Mouse (Mus musculus) left cerebral cortex, postnatal 25 days (tissue): ENCODE data around the gene Rab3c. TPM values are rescaled to one million over a fixed set of nuclear protein-coding genes. Genes with fewer than 3 reads are reported as not detected.

Experiments used
- DNase-seq, 2 experiments: peaks; one replicate each; pipeline ENCODE4 v3.0.0; 2022; ENCODE audit warnings: low spot score in 2 of 2, mixed read lengths in 1 of 2
- intact Hi-C: fragments of 180-260 bp; cut with DNase I; formaldehyde crosslinking; loops from one replicate; pipeline ENCODE4 v1.15.1; 2025
- total RNA-seq, 2 experiments: library from RNA; stranded (reverse); gene quantifications; 2 replicates each; pipeline ENCODE4 v1.2.3; 2021

Rab3c gene
- 100 to 1,000 TPM; 190 to 198 TPM for total RNA-seq

DNA sequence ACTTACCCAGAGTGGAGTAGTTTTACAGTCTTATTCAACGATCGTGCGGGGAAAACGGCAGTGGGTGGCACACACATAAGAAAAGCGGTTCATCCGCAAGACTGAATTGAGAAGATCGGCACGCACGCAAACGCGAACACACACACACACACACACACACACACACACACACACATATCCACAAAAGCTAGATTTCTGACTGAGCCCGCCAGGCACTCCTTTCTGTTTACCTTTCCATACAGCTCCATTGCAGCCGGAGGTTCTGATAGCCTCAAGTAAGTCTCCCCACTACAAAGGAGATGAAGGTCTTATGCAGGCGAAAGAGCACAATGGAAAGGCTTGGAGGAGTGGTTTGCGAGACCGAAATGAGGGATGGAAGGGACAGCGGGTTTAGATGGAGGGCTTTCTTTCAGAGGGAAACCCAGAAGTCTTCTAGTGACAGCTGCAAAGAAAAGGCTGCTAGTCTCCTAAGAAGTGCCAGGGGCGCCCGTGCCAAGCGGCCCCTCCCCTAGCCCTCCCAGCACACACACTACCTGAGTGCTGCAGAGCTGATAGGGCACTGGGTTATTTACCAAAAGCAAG is at the start of gene Rab3c:
Gene Rab3c (minus strand): TSS at position 434 of the 582 bp plus-strand sequence.
- intact Hi-C loops, result loop anchor here (5.0 kb wide), 1 partner anchor 87 kb away; no protein-coding TSS in a partner anchor
- peak in 1 of 2 experiments; percentile 11 for DNase-seq

DNA sequence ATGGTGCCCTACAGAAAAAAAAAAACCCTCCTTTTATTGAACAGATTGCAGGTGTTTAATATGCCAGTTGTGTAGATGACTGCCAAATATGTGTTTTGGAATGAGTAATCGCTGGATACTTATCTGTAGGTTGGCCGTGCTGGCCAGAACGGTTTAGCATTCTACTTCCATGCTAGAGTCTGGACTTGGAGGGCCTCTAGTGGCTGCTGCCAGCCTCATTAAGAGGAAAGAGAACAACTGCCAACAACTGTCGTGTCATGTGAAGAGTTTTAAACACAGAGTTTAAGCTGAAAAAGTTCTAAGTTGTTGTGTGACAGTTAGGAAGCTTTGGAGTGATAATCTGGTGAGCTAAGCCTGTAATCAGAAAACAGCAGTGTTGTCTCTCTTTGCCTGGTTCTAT is 38.0 kb upstream of the Rab3c start:
- DNase-seq, result peak; percentile 9 to 49
- intact Hi-C loops, result loop anchor here (2.0 kb wide), 1 partner anchor 256 kb away; no protein-coding TSS in a partner anchor

DNA sequence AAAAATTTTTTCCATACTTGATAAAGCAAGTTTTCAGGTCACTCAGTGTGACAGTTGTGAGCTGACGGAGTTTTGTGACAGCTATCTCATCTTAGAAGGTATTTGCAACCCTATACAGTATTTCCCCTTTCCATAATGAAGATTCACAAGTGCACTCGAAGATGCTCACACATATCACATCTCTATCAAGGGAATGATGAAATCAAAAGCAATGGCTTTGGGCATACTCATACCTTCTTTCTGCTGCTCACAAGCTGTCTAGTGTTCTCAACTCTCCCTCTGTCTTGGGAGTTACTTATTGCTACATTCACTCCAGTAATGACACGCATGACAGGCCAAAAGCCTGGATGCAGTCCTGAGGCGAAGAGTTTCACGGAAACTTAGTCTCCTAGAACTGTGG is 26.4 kb upstream of the Rab3c start:
- DNase-seq, result no peak
- intact Hi-C loops, result no loop called here

DNA sequence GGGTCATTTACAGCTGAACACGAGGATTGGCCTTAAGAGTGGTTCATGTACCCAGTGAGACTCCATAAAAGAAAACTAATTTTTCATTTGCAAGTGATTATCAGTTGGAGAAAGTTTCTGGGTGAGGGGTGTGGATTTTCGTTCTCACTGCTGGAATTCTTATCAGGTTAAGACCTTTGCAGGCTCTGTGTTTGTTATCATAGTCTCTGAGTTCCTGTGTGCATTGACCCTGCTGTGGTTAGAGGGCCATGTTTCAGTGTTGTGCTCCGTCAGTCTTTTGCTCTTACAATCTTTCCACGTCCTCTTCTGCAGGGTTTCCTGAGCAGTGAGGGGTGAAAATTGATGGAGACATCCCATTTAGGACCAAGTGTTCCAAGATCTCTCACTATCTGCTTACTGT is 16.3 kb upstream of the Rab3c start:
- intact Hi-C loops, result no loop called here
- DNase-seq, result no peak

DNA sequence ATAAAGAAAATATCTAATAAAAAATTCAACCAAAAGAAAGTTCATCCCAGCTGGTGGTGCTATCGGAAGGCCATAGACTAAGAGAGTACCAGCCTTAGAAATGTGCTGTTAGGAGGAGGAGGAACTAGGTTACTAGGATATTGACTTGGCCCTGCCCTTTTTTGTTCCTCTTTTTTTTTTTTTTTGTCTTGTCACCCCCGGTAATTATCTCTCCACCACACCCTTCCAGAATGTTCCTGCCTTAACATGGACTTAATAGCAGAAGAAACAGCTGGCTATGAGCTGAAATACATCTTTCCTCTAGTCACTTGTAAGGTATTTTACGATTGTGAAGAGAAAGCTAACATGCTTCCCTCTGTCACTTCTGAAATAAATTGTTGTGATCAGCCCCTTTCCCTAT is 7.7 kb upstream of the Rab3c start:
- DNase-seq, result no peak
- intact Hi-C loops, result no loop called here

DNA sequence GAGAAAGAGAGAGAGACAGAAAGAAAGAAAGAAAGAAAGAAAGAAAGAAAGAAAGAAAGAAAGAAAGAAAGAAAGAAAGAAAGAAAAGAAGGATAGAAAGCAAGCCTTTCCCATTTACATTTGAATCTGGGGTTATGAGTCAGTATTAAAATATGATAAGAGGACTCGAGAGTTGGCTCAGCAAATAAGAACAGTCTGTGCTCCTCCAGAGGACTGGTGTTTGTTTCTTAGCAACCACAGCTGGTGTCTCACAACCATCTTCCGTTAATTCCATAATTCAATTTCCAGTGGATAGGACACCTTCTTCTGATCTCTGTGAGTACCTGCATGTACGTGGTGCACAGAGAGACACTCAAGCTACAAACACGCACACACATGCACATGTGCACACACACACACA is 3.0 kb upstream of the Rab3c start:
- DNase-seq, result no peak
- intact Hi-C loops, result loop anchor here (5.0 kb wide), 1 partner anchor 84 kb away; no protein-coding TSS in a partner anchor

DNA sequence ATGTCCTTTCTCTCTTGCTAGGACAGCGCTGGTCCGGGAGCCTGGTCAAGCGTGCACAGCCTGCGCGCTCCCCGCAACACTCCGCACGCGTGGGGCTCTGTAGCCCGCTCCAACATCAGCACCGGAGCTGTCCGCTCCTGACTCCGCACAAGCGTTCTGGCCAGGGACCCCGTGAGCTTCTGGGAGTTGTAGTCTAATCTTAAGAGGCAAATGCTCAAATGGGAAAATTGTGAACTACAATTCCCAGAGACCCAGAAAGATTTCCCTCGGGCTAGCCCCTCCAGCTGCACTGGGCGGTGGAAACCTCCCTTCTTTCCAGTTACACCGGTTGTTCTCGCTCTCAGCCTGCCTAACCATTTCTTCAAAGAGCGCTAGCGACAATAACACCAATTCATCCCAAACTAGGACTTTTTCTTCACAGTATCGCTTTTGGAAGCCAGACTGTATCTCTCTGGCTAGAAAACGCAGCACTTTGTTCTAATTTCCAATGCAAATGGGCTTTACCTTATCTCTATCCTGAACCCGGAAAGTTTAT is 701 bp downstream of the Rab3c start:
- intact Hi-C loops, result loop anchor here (5.0 kb wide), 1 partner anchor 87 kb away; no protein-coding TSS in a partner anchor
- DNase-seq, result peak; percentile 84 to 96

DNA sequence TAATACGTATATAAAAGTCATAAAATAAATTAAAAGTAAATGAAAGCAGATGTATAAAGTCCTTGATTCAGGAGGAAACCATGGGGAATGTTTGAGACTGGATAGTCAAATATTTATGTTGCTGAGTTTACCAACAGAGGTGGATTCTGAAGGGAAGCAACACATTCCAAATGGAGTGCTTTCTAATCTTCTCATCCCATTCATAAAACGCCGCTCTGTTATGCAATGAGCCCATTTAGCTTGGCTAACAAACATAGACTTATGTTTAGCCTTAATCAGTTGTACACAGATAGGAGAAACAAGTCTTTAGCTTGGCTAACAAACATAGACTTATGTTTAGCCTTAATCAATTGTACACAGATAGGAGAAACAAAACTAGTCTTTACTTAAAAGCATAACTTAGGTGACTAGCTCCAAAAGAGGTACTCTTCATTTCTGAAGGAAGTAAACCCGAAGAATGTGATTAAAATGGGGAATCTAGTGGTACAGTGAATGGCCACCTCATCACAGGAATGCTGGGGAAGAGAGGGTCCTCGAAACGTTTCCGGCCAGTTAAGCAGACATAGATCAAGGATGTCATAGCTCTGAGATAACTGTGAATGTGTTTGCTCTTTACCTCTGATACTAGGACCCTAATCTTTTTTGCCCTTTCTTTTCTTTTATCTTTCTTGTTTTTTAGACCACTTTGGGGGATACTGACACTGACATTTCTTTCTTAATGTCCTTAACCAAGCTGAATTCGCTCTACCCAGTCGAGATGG is 1.6 kb downstream of the Rab3c start:
- intact Hi-C loops, result no loop called here
- peak in 1 of 2 experiments; percentile 17 for DNase-seq

DNA sequence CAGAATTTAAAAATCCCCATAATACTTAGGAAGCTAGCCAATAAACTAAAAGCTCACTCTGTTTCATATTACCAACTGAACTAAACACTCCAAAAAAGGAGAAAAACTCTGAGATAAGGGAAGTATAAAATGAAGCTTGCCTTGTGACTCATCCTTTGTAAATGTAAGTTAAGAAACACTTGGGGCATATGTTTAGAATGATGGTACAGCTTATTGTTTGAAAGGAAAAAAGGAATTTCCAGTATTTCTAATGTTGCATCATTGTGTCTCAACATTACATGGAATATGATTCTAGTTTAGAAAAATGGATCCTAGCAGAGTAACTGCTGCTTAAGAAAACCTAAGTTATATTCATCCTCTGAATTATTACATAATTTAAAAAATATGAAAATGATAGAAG is 3.1 kb downstream of the Rab3c start:
- intact Hi-C loops, result no loop called here
- DNase-seq, result no peak

DNA sequence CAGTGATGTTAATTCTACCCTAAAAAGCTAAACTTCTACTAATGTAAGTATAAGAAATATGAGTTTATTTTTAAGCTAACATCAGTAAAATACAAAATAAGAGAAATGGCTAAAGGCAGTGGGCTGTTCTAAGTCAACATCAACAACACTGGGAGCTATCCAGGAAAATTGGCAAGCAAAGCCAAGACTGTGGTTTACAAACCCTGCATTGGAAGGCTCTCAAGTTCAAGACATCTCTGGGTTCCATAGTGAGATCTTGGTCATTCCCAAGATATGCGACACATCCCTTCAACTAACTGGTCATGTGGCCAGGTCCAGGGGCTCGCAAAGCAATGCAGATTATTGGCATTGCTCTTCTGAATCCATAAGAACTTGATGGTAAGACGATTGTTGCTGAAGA is 5.3 kb downstream of the Rab3c start:
- intact Hi-C loops, result no loop called here
- no peak for DNase-seq

DNA sequence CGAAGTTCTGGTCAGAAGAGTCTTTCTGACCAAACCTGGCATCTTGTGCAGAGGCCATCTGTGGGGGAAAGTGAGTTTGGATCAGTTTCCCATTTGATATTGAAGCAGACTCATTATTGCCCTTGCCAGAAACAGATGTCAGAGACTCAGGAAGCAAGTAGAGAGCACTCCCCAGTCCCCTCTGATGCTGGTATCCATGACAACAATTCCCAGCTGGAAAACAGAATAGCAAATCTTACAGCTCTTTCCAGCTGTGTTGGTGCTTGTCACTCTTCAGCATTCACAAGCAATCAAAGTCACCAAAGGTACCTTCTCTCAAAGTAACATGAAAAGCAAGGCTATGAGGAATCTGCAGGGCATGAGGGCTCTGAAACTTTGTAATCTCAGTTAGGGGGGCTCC is 20.1 kb downstream of the Rab3c start:
- no peak for DNase-seq
- intact Hi-C loops, result no loop called here

DNA sequence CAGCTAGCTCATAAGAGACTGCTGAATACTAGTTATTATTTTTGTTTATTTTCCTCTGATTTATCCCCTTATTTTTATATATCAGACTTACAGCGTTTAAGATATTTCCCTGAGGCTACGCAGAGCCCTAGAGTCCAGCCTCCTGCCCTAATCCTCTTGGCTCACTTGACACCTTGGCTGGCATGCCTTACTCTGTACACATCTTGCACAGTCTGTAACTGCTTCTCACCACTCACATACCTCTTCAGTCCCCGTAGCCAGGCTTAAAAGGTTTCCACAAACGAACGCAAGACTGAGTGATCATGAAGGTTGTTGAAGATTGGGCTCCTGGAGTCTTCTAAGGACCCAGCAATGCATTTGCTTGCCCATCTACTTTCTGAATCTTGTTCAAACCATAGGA is 29.3 kb downstream of the Rab3c start:
- DNase-seq, result no peak
- intact Hi-C loops, result no loop called here

DNA sequence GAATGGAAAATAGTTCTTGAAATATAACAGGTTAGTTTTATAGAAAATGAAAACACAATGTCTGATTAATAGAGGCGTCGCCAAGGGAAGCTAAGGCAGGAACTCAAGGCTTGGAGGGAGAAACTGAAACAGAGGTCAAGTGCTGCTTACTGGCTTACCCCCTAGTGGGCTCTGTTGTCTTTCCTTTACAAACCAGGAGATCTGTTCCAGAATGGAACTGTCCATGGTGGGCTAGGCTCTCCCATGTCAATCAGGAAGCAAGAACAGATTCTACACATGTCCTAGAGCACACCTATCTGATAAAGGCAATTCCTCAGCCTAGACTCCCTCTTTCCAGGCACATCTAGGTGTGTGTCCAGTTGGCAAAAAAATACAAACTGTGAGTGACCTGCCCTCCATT is 32.3 kb downstream of the Rab3c start:
- DNase-seq, result no peak
- intact Hi-C loops, result no loop called here

DNA sequence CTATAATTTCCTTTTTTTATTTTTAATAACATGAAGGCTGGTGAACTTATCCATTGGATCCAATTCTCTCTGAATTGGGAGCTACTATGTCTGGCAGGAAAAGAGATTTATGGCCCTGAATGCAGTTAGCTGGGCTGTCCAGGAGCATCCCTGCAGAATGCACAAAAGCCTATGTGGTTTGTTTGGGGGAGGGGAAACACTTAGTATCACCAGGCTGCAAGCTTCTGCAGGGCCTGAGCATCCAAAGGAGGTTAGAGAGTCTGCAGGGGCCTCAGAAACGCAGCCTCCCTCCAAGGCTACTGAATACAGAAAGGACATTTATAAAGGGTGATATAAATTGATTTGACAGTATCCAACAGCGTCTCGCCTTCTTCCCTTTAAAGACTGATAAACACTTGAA is 41.8 kb downstream of the Rab3c start:
- no peak for DNase-seq
- intact Hi-C loops, result no loop called here

DNA sequence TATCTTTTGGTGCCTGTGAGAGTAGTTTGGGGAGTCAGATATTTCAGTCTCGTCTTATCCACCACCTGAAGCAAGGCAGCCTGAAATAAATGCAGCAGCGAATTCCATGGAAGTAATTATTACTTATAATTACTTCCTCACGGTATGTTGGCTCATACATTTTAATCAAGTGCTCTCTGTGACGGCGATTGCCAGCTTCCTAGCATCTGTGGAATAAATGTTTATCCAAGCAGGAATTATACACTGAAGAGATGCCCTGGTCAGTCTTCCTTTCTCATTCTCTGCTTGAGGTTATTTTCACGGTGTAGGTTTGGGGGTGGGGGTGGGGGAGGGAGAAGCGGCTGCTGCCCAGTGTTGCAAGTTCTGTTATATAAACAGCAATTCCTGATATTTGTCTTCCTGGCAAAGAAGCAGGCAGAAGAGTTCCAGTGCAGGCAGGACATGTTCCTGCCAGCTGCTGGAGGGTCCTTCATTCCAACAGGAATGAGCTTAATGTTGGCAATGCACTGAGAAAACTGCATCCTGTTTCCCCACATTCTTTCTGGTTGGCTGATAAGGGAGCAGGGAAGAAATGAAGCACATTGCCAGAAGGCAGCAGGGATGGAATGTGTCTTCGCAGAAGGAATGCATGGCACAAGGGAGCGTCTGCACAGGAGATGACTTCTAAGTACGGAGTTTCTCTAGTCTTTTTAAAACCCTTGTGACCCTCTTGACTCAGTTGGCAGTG is 43.4 kb downstream of the Rab3c start:
- DNase-seq, result no peak
- intact Hi-C loops, result no loop called here

DNA sequence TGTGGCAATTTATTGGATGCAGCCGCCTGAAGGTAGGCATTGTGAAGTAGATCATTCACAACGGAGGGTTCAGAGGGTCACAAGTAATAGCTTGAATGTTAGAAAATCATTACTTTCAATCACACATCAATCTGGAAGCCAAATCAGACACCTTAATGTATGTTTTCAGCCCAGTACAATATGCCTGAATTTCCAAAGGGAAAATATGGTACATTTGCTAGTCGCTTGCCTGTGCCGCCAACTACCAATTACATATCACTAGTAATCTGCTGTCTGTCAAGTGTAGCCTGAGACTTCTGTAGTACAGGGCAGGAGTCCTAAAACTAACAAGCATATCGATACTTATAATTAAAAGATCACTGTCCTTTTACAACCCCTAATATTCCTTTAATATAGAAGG is 47.4 kb downstream of the Rab3c start:
- no peak for DNase-seq
- intact Hi-C loops, result no loop called here

DNA sequence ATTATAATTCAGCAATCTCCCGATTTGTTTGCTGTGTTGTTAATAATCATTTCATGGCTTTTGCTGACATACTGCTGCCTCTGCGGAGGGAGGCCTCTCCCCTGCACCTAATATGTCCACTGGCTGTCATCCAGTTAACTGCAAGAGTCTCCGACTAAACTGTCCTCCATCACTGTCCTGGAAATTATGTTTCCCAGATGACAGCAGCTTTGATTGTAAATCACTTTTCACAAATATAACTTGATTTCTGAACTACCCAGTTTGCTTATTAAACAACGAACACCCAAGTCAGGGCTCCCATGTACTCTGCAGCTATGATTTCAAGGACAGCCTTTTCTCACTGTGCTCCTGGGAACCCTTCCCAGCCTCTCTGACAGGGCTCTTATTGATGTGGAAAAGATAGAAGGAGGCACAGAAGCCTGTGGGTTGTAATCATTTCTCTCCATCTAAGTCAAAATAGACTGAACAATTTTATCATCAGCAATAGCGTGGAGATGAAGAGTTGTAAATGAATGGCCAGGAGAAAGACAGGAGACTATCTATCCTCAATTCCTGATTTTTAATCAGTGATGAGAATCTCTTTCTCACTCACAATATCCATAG is 49.6 kb downstream of the Rab3c start:
- no peak for DNase-seq
- intact Hi-C loops, result no loop called here

DNA sequence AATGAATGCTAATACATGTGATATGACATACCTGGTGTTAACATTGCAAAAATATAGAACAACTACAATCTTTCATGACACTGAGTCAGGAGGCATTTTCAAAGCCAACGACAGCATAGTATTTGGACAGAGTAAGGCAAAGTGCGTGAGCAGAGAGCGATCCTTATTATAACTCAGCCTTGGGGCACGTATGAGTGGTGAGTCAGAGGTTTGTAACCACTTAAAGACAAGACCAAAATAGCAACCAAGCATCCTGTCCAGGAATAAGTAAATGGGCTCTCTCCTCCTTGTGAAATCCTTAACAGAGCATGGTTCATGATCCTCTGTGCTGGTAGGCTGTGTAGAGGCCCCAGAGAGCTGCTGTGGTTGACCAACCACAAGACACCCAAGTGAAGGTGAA is 50.8 kb downstream of the Rab3c start:
- intact Hi-C loops, result no loop called here
- peak in 1 of 2 experiments; percentile 54 for DNase-seq

DNA sequence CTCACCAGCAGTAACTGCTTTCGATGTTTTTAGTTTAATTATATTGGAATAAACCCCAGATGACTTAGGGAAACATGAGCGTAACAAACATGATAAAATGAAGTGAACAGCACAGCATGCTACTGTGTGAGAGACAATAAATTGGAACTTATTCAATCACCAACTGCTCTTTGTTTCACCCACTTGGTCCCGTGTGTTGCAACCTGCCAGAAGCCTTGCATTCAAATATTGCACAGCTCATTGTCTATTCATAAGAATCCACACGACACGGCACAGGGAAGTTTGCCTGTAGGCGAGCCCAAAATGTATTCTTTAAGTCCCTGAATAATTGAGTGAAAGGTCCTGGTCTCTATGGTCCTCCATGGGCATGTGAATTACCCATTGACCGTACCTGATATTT is 61.6 kb downstream of the Rab3c start:
- DNase-seq, result no peak
- intact Hi-C loops, result no loop called here

DNA sequence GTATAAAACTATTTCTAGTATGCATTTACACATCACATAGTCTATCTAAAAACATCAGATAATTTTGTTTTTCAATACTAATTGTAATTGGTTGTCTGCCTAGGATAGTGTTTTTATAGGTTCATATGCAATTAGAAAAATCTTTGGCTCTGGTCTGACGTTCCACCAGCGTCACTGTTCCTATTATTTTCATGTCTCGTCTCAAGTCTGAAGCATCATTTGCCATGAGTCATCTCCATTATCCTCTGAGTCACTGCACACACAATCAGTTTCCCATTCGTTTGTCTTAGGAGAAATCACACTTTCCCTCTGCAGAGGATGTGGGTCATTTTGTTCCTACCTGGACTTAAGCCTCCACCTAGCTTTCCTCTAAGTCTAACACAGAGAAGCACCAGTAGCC is 62.3 kb downstream of the Rab3c start:
- peak in 1 of 2 experiments; percentile 63 for DNase-seq
- intact Hi-C loops, result no loop called here
